Mouse (Mus musculus) lung, adult 2 months (tissue): ENCODE measurements around the gene Polg.

Experiments
- CTCF ChIP-seq: fragments of 200-500 bp; IDR thresholded peaks from 2 replicates; pipeline ENCODE4 v1.5.1; 2011; ENCODE audit warnings: mild to moderate bottlenecking, low read length, control low read depth; ENCODE audit not compliant: insufficient read depth
- POLR2A ChIP-seq: fragments of 200-500 bp; IDR thresholded peaks from 2 replicates; pipeline ENCODE4 v1.6.1; 2011; ENCODE audit warnings: low read depth, mild to moderate bottlenecking, control low read depth, low read length, borderline replicate concordance; ENCODE audit errors: extremely low read depth

GRCm38 (mm10) chr7:79499596-79500570 lies 33.7 kb upstream of the Polg start:
- TF ChIP-seq CTCF (no peak), POLR2A (no peak)
